37 mouse cellular contexts compared by ENCODE assay signal in the genomic region with DNA sequence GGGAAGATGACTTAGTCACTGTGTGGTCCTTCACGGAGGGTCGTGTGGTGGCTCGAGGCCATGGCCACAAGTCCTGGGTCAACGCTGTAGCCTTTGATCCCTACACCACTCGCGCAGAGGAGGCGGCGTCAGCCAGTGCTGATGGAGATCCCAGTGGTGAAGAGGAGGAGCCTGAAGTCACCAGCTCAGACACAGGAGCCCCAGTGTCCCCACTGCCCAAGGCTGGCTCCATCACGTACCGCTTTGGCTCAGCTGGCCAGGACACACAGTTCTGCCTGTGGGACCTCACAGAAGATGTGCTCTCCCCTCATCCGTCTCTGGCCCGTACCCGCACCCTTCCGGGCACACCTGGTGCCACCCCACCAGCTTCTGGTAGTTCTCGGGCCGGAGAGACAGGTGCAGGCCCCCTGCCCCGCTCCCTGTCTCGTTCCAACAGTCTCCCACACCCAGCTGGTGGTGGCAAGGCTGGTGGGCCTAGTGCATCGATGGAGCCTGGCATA. TPM values are rescaled to one million over a fixed set of nuclear protein-coding genes. Genes with fewer than 3 reads are reported as not detected.
DNase-seq lines count a peak whose midpoint lies in the region; ATAC-seq and TF ChIP-seq lines count a peak whose summit lies in the region.
"Had no signal": no experiment of that assay in that cellular context is flagged by ENCODE, and none has a peak within 500 bp of the region (broad histone marks: within the 10 kb centered on the region; RNA-seq: fewer than 3 reads in every experiment).

No protein-coding gene starts in this region.

- H3K27ac ChIP-seq in hindbrain, embryonic 10.5 days = no peak overlapping the region
- H3K27ac ChIP-seq in hindbrain, embryonic 13.5 days = no peak overlapping the region
- no peak overlapping the region for H3K27ac ChIP-seq in liver, postnatal 0 days (ENCODE audit: low read depth)
- H3K27ac ChIP-seq in liver, embryonic 12.5 days = no peak overlapping the region
- no peak overlapping the region for H3K27ac ChIP-seq in embryonic facial prominence, embryonic 10.5 days (replicated peaks)
- H3K27ac ChIP-seq: embryonic facial prominence, embryonic 13.5 days; forebrain, embryonic 12.5 days; hindbrain, embryonic 14.5 days; limb, embryonic 13.5 days; midbrain, embryonic 13.5 days; neural tube, embryonic 15.5 days had no signal

- H3K36me3 ChIP-seq in hindbrain, embryonic 10.5 days = peaks cover 68% of the 10 kb centered on the region
- peaks cover 65% of the 10 kb centered on the region for H3K36me3 ChIP-seq in hindbrain, embryonic 13.5 days
- H3K36me3 ChIP-seq in liver, postnatal 0 days (replicated peaks; ENCODE audit: insufficient read depth, low read length) = peaks cover 17% of the 10 kb centered on the region
- H3K36me3 ChIP-seq in liver, embryonic 12.5 days = peaks cover 55% of the 10 kb centered on the region
- peaks cover 76% of the 10 kb centered on the region for H3K36me3 ChIP-seq in embryonic facial prominence, embryonic 10.5 days (replicated peaks)

- H3K4me2 ChIP-seq in hindbrain, embryonic 13.5 days = no peak overlapping the region
- H3K4me2 ChIP-seq in liver, postnatal 0 days (ENCODE audit: low read depth, low read length) = no peak overlapping the region
- no peak overlapping the region for H3K4me2 ChIP-seq in liver, embryonic 12.5 days
- H3K4me2 ChIP-seq: embryonic facial prominence, embryonic 13.5 days; forebrain, embryonic 12.5 days; hindbrain, embryonic 14.5 days; limb, embryonic 13.5 days; liver, embryonic 11.5 days; midbrain, embryonic 13.5 days; neural tube, embryonic 15.5 days had no signal

- peak; percentile 11 for DNase-seq in adrenal gland, postnatal 14 days
- no peak for DNase-seq in adrenal gland, postnatal 4 days (ENCODE audit: low spot score in 2 of 2)
- no peak for DNase-seq in hindbrain, embryonic 10.5 days (ENCODE audit: low spot score)
- DNase-seq in liver, postnatal 0 days = peak; percentile 15
- no peak for DNase-seq in embryonic facial prominence, embryonic 10.5 days (ENCODE audit: low spot score)
- no peak for DNase-seq in cerebellum, postnatal 25 days
- DNase-seq: adrenal gland, adult 8-10 months; cerebellum, adult 18-20 months; cerebellum, postnatal 36 days; embryo, embryonic 11 days; forebrain, postnatal 0 days; kidney, postnatal 14 days; lung, adult 18-20 months; right cerebral cortex, postnatal 25 days; spleen, adult 18-20 months; thymus, adult 2 months; thymus, postnatal 36 days had no signal

- H3K9me3 ChIP-seq in hindbrain, embryonic 10.5 days = no peaks in the 10 kb centered on the region
- H3K9me3 ChIP-seq in hindbrain, embryonic 13.5 days = no peaks in the 10 kb centered on the region
- no peaks in the 10 kb centered on the region for H3K9me3 ChIP-seq in liver, postnatal 0 days (ENCODE audit: low read length)
- no peaks in the 10 kb centered on the region for H3K9me3 ChIP-seq in liver, embryonic 12.5 days (replicated peaks)
- no peaks in the 10 kb centered on the region for H3K9me3 ChIP-seq in embryonic facial prominence, embryonic 10.5 days
- H3K9me3 ChIP-seq: embryonic facial prominence, embryonic 13.5 days; forebrain, embryonic 12.5 days; limb, embryonic 13.5 days; midbrain, embryonic 13.5 days; neural tube, embryonic 15.5 days had no signal

- H3K4me3 ChIP-seq in hindbrain, embryonic 10.5 days = 0 out of 2 replicates have a peak overlapping the region, but pooled peaks have one; percentile 11
- no peak overlapping the region for H3K4me3 ChIP-seq in hindbrain, embryonic 13.5 days
- H3K4me3 ChIP-seq in liver, postnatal 0 days (ENCODE audit: low read depth, low read length) = no peak overlapping the region
- no peak overlapping the region for H3K4me3 ChIP-seq in liver, embryonic 12.5 days
- 0 out of 2 replicates have a peak overlapping the region, but pooled peaks have one; percentile 0 for H3K4me3 ChIP-seq in embryonic facial prominence, embryonic 10.5 days
- H3K4me3 ChIP-seq: embryonic facial prominence, embryonic 13.5 days; limb, embryonic 13.5 days; midbrain, embryonic 13.5 days; neural tube, embryonic 15.5 days had no signal

- no peak for TF ChIP-seq CTCF in liver, postnatal 0 days (IDR thresholded peaks at IDR 0.05; ENCODE audit: low read depth)

- no peak for ATAC-seq in hindbrain, embryonic 13.5 days (ENCODE audit: low FRiP score)
- no peak for ATAC-seq in liver, postnatal 0 days
- no peak for ATAC-seq in liver, embryonic 12.5 days
- ATAC-seq: forebrain, postnatal 0 days; intestine, postnatal 0 days; lung, postnatal 0 days; midbrain, embryonic 13.5 days had no signal

- H3K4me1 ChIP-seq in hindbrain, embryonic 10.5 days (replicated peaks) = peaks cover 58% of the 10 kb centered on the region
- H3K4me1 ChIP-seq in hindbrain, embryonic 13.5 days (replicated peaks) = peaks cover 61% of the 10 kb centered on the region
- H3K4me1 ChIP-seq in liver, postnatal 0 days (ENCODE audit: insufficient read depth) = peaks cover 51% of the 10 kb centered on the region
- H3K4me1 ChIP-seq in liver, embryonic 12.5 days = peaks cover 74% of the 10 kb centered on the region
- H3K4me1 ChIP-seq in embryonic facial prominence, embryonic 10.5 days = peaks cover 61% of the 10 kb centered on the region

- H3K9ac ChIP-seq in hindbrain, embryonic 13.5 days = no peak overlapping the region
- no peak overlapping the region for H3K9ac ChIP-seq in liver, postnatal 0 days (replicated peaks)
- H3K9ac ChIP-seq in liver, embryonic 12.5 days = no peak overlapping the region
- H3K9ac ChIP-seq: embryonic facial prominence, embryonic 13.5 days; forebrain, embryonic 12.5 days; forebrain, postnatal 0 days; hindbrain, embryonic 14.5 days; midbrain, embryonic 13.5 days; neural tube, embryonic 15.5 days had no signal

- WGBS in hindbrain, embryonic 10.5 days = 87% methylated on average over 19 of the region's 19 CpGs
- WGBS in hindbrain, embryonic 13.5 days = 86% methylated on average over 19 of the region's 19 CpGs
- WGBS in liver, postnatal 0 days (ENCODE audit: insufficient replicate concordance) = 83% methylated on average over 19 of the region's 19 CpGs
- WGBS in liver, embryonic 12.5 days (ENCODE audit: insufficient replicate concordance) = 85% methylated on average over 19 of the region's 19 CpGs
- WGBS in embryonic facial prominence, embryonic 10.5 days = 87% methylated on average over 19 of the region's 19 CpGs

- H3K27me3 ChIP-seq in hindbrain, embryonic 10.5 days (ENCODE audit: insufficient read depth, poor library complexity, severe bottlenecking) = no peaks in the 10 kb centered on the region
- peaks cover 8% of the 10 kb centered on the region for H3K27me3 ChIP-seq in hindbrain, embryonic 13.5 days
- peaks cover 30% of the 10 kb centered on the region; the same call in 1 of the 2 replicates for H3K27me3 ChIP-seq in liver, postnatal 0 days (ENCODE audit: insufficient read depth, low read length)
- peaks cover 62% of the 10 kb centered on the region for H3K27me3 ChIP-seq in liver, embryonic 12.5 days (replicated peaks)
- H3K27me3 ChIP-seq in embryonic facial prominence, embryonic 10.5 days (replicated peaks; ENCODE audit: low read depth, poor library complexity, severe bottlenecking) = no peaks in the 10 kb centered on the region
- H3K27me3 ChIP-seq: embryonic facial prominence, embryonic 13.5 days; limb, embryonic 13.5 days; midbrain, embryonic 13.5 days; neural tube, embryonic 15.5 days had no signal

- TF ChIP-seq EP300 in liver, postnatal 0 days (IDR thresholded peaks at IDR 0.05; ENCODE audit: low read depth) = no peak

RNA-seq across cellular contexts. Expression of a gene that starts 3.1 kb away (rescaled TPM):
- 64.2 and 65.6 TPM in 2 replicates for total RNA-seq in adrenal gland, postnatal 14 days (2021)
- total RNA-seq in adrenal gland, postnatal 4 days (2021) = 10 to 100 TPM; 70.0 to 74.7 TPM
- 9.9 and 10.2 TPM in 2 replicates for polyA plus RNA-seq in hindbrain, embryonic 10.5 days (2016; fragmentation: Nextera tagmentation; extraction: Ambion mirVana)
- 9.4 and 11.6 TPM in 2 replicates for polyA plus RNA-seq in hindbrain, embryonic 13.5 days (2015; fragmentation: Nextera tagmentation; extraction: Ambion mirVana)
- 14.2 and 17.6 TPM in 2 replicates for polyA plus RNA-seq in liver, postnatal 0 days (2015; fragmentation: Nextera tagmentation; extraction: Ambion mirVana)
- polyA plus RNA-seq in liver, embryonic 12.5 days (2016; fragmentation: Nextera tagmentation; extraction: Ambion mirVana) = 8.5 and 9.8 TPM in 2 replicates
- 7.0 and 9.1 TPM in 2 replicates for polyA plus RNA-seq in embryonic facial prominence, embryonic 10.5 days (2016; fragmentation: Nextera tagmentation; extraction: Ambion mirVana)

RNA-seq across cellular contexts. Expression of a gene that starts 4.5 kb away (rescaled TPM):
- 45.7 and 47.7 TPM in 2 replicates for total RNA-seq in adrenal gland, postnatal 14 days (2021)
- 10 to 100 TPM; 67.0 to 70.3 TPM for total RNA-seq in adrenal gland, postnatal 4 days (2021)
- 16.6 and 20.7 TPM in 2 replicates for polyA plus RNA-seq in hindbrain, embryonic 10.5 days (2016; fragmentation: Nextera tagmentation; extraction: Ambion mirVana)
- polyA plus RNA-seq in hindbrain, embryonic 13.5 days (2015; fragmentation: Nextera tagmentation; extraction: Ambion mirVana) = 25.4 and 25.6 TPM in 2 replicates
- 3.2 and 4.6 TPM in 2 replicates for polyA plus RNA-seq in liver, postnatal 0 days (2015; fragmentation: Nextera tagmentation; extraction: Ambion mirVana)
- polyA plus RNA-seq in liver, embryonic 12.5 days (2016; fragmentation: Nextera tagmentation; extraction: Ambion mirVana) = 7.4 and 7.9 TPM in 2 replicates
- 16.8 and 18.0 TPM in 2 replicates for polyA plus RNA-seq in embryonic facial prominence, embryonic 10.5 days (2016; fragmentation: Nextera tagmentation; extraction: Ambion mirVana)

RNA-seq across cellular contexts. Expression of a gene that starts 13.9 kb away (rescaled TPM):
- total RNA-seq in adrenal gland, postnatal 14 days (2021) = 13.3 and 15.3 TPM in 2 replicates
- 10 to 100 TPM; 23.4 to 25.3 TPM for total RNA-seq in adrenal gland, postnatal 4 days (2021)
- polyA plus RNA-seq in hindbrain, embryonic 10.5 days (2016; fragmentation: Nextera tagmentation; extraction: Ambion mirVana) = 7.4 and 8.4 TPM in 2 replicates
- polyA plus RNA-seq in hindbrain, embryonic 13.5 days (2015; fragmentation: Nextera tagmentation; extraction: Ambion mirVana) = 2.4 and 2.8 TPM in 2 replicates
- 0.78 and 0.82 TPM in 2 replicates for polyA plus RNA-seq in liver, postnatal 0 days (2015; fragmentation: Nextera tagmentation; extraction: Ambion mirVana)
- polyA plus RNA-seq in liver, embryonic 12.5 days (2016; fragmentation: Nextera tagmentation; extraction: Ambion mirVana) = 1.8 TPM in 2 replicates
- polyA plus RNA-seq in embryonic facial prominence, embryonic 10.5 days (2016; fragmentation: Nextera tagmentation; extraction: Ambion mirVana) = 6.3 and 7.6 TPM in 2 replicates

RNA-seq across cellular contexts. Expression of a gene that starts 26.0 kb away (rescaled TPM):
- not detected in 2 replicates for total RNA-seq in adrenal gland, postnatal 14 days (2021)
- total RNA-seq in adrenal gland, postnatal 4 days (2021) = not detected
- polyA plus RNA-seq in hindbrain, embryonic 10.5 days (2016; fragmentation: Nextera tagmentation; extraction: Ambion mirVana) = not detected in 2 replicates
- polyA plus RNA-seq in hindbrain, embryonic 13.5 days (2015; fragmentation: Nextera tagmentation; extraction: Ambion mirVana) = not detected in 2 replicates
- not detected in 2 replicates for polyA plus RNA-seq in liver, postnatal 0 days (2015; fragmentation: Nextera tagmentation; extraction: Ambion mirVana)
- polyA plus RNA-seq in liver, embryonic 12.5 days (2016; fragmentation: Nextera tagmentation; extraction: Ambion mirVana) = not detected in 2 replicates
- polyA plus RNA-seq in embryonic facial prominence, embryonic 10.5 days (2016; fragmentation: Nextera tagmentation; extraction: Ambion mirVana) = not detected in 2 replicates
- total RNA-seq: gastrocnemius, adult 8-10 months; gastrocnemius, postnatal 4 days; heart, adult 8-10 months; heart, postnatal 36 days; layer of hippocampus, adult 18-20 months; megakaryocyte-erythroid progenitor cell, adult 5-6 weeks had no signal
- polyA plus RNA-seq: embryonic facial prominence, embryonic 13.5 days; forebrain, embryonic 12.5 days; heart, embryonic 14.5 days; intestine, postnatal 0 days; kidney, embryonic 14.5 days; limb, embryonic 13.5 days; liver, embryonic 11.5 days; lung, postnatal 0 days; stomach, embryonic 16.5 days had no signal

RNA-seq across cellular contexts. Expression of a gene that starts 37.7 kb away (rescaled TPM):
- 0.19 TPM in 1 of 2 replicates, not detected in the other for total RNA-seq in adrenal gland, postnatal 14 days (2021)
- under 1 TPM; 0.59 to 0.98 TPM for total RNA-seq in adrenal gland, postnatal 4 days (2021)
- polyA plus RNA-seq in hindbrain, embryonic 10.5 days (2016; fragmentation: Nextera tagmentation; extraction: Ambion mirVana) = 1.2 and 1.5 TPM in 2 replicates
- polyA plus RNA-seq in hindbrain, embryonic 13.5 days (2015; fragmentation: Nextera tagmentation; extraction: Ambion mirVana) = 2.2 and 3.6 TPM in 2 replicates
- 0.17 TPM in 1 of 2 replicates, not detected in the other for polyA plus RNA-seq in liver, postnatal 0 days (2015; fragmentation: Nextera tagmentation; extraction: Ambion mirVana)
- polyA plus RNA-seq in liver, embryonic 12.5 days (2016; fragmentation: Nextera tagmentation; extraction: Ambion mirVana) = 0.55 and 0.66 TPM in 2 replicates
- 0.99 and 1.9 TPM in 2 replicates for polyA plus RNA-seq in embryonic facial prominence, embryonic 10.5 days (2016; fragmentation: Nextera tagmentation; extraction: Ambion mirVana)
- total RNA-seq: adrenal gland, adult 8-10 months; gastrocnemius, adult 8-10 months; heart, adult 8-10 months; heart, postnatal 36 days had no signal

Comparison
In these comparisons a context has a peak if more than half of its experiments do, and no peak if none do; other contexts are left out.
1. DNase-seq: peak in adrenal gland, postnatal 14 days (single experiment) and liver, postnatal 0 days (single experiment); none in adrenal gland, postnatal 4 days (0 of 2), hindbrain, embryonic 10.5 days (single experiment), embryonic facial prominence, embryonic 10.5 days (single experiment) and cerebellum, postnatal 25 days (0 of 2).
2. H3K4me3 ChIP-seq: peak in hindbrain, embryonic 10.5 days (single experiment) and embryonic facial prominence, embryonic 10.5 days (single experiment); none in hindbrain, embryonic 13.5 days (single experiment), liver, postnatal 0 days (single experiment) and liver, embryonic 12.5 days (single experiment).